Mouse (Mus musculus) heart, embryonic 10.5 days (tissue): ENCODE results near the gene Fap. TPM values are rescaled to one million over a fixed set of nuclear protein-coding genes. Genes with fewer than 3 reads are reported as not detected.

ENCODE experiments used
- DNase-seq: peaks from one replicate; pipeline ENCODE4 v3.0.0-alpha.2; 2017; ENCODE audit warnings: low spot score
- H3K27ac ChIP-seq: fragments of 300-500 bp; sonication (generic); 2 replicates; pipeline ENCODE4 v1.5.1; 2016; ENCODE audit warnings: mild to moderate bottlenecking
- H3K27me3 ChIP-seq: fragments of 300-500 bp; sonication (generic); 2 replicates; pipeline ENCODE4 v1.6.1; 2016; ENCODE audit warnings: mild to moderate bottlenecking; ENCODE audit not compliant: poor library complexity, insufficient read depth, severe bottlenecking
- H3K36me3 ChIP-seq: fragments of 300-500 bp; sonication (generic); 2 replicates; pipeline ENCODE4 v1.6.1; 2016; ENCODE audit warnings: mild to moderate bottlenecking, moderate library complexity
- H3K4me1 ChIP-seq: fragments of 300-500 bp; sonication (generic); 2 replicates; pipeline ENCODE4 v1.6.1; 2016; ENCODE audit warnings: mild to moderate bottlenecking
- H3K4me3 ChIP-seq: fragments of 300-500 bp; sonication (generic); 2 replicates; pipeline ENCODE4 v1.5.1; 2016; ENCODE audit warnings: mild to moderate bottlenecking, moderate library complexity
- H3K9me3 ChIP-seq: fragments of 300-500 bp; sonication (generic); 2 replicates; pipeline ENCODE4 v1.6.1; 2016; ENCODE audit warnings: mild to moderate bottlenecking, moderate library complexity
- WGBS: fragments of 180-500 bp; shearing (Covaris S2); methylation state at CpG from one replicate; pipeline ENCODE4 v1.1.7; 2016; 5-methylcytosine and 5-hydroxymethylcytosine counted together
- polyA plus RNA-seq: library from polyadenylated mRNA; unstranded; fragments of >200 nt; fragmentation: Nextera tagmentation; extraction: Ambion mirVana; gene quantifications from 2 replicates; pipeline ENCODE4 v1.2.1, GENCODE M21; 2016

Gene Fap
- 0.65 and 1.3 TPM in 2 replicates for polyA plus RNA-seq

- no peak for DNase-seq
- Histone ChIP-seq H3K36me3 (no peaks in the 10 kb centered on the region), H3K27me3 (no peaks in the 10 kb centered on the region), H3K4me3 (no peak within 1 kb of the TSS), H3K4me1 (no peaks in the 10 kb centered on the region), H3K27ac (no peak within 1 kb of the TSS), H3K9me3 (no peaks in the 10 kb centered on the region)
- WGBS = 83% methylated on average over 12 of the region's 12 CpGs
Measured at GRCm38 (mm10) chr2:62573753-62574159, at the start of gene Fap. TSS of gene Fap (minus strand) at chr2:62574075.

- H3K27ac ChIP-seq = no peak overlapping the region
- H3K4me3 ChIP-seq = no peak overlapping the region
- no peak for DNase-seq
- H3K36me3 ChIP-seq = no peaks in the 10 kb centered on the region
- H3K4me1 ChIP-seq = no peaks in the 10 kb centered on the region
- no peaks in the 10 kb centered on the region for H3K9me3 ChIP-seq
- WGBS = 86% methylated on average over 8 of the region's 8 CpGs
- no peaks in the 10 kb centered on the region for H3K27me3 ChIP-seq
Measured at GRCm38 (mm10) chr2:62623024-62623441, 49.2 kb upstream of the Fap start.

- DNase-seq = no peak
- Histone ChIP-seq H3K9me3 (no peaks in the 10 kb centered on the region), H3K27ac (peak overlapping the region; percentile 11; the same call in 1 of the 2 replicates), H3K4me1 (no peaks in the 10 kb centered on the region), H3K27me3 (no peaks in the 10 kb centered on the region), H3K36me3 (no peaks in the 10 kb centered on the region), H3K4me3 (no peak overlapping the region)
- WGBS = 38% methylated on average over 2 of the region's 2 CpGs
Measured at GRCm38 (mm10) chr2:62619679-62620078, 45.8 kb upstream of the Fap start.

GRCm38 (mm10) chr2:62618934-62619341 is 45.1 kb upstream of the Fap start:
- no peaks in the 10 kb centered on the region for H3K9me3 ChIP-seq
- H3K27ac ChIP-seq = no peak overlapping the region
- WGBS = 25% methylated on average over 7 of the region's 7 CpGs

GRCm38 (mm10) chr2:62613133-62613532 is 39.3 kb upstream of the Fap start:
- WGBS = 87% methylated on average over 4 of the region's 4 CpGs
- H3K9me3 ChIP-seq = no peaks in the 10 kb centered on the region

More at GRCm38 (mm10) chr2:62618934-62619341, 45.1 kb upstream of the Fap start:
- DNase-seq = peak; percentile 83
- Histone ChIP-seq H3K4me3 (no peak overlapping the region), H3K27me3 (no peaks in the 10 kb centered on the region), H3K36me3 (no peaks in the 10 kb centered on the region), H3K4me1 (no peaks in the 10 kb centered on the region)

GRCm38 (mm10) chr2:62606205-62606604 is 32.3 kb upstream of the Fap start:
- no peaks in the 10 kb centered on the region for H3K36me3 ChIP-seq
- 88% methylated on average over 16 of the region's 16 CpGs for WGBS

More at GRCm38 (mm10) chr2:62613133-62613532, 39.3 kb upstream of the Fap start:
- Histone ChIP-seq H3K27me3 (no peaks in the 10 kb centered on the region), H3K36me3 (no peaks in the 10 kb centered on the region), H3K4me3 (no peak overlapping the region), H3K4me1 (no peaks in the 10 kb centered on the region), H3K27ac (no peak overlapping the region)
- DNase-seq = no peak

GRCm38 (mm10) chr2:62603530-62603929 is 29.7 kb upstream of the Fap start:
- no peak for DNase-seq
- no peaks in the 10 kb centered on the region for H3K27me3 ChIP-seq
- 84% methylated on average over 5 of the region's 5 CpGs for WGBS
- no peaks in the 10 kb centered on the region for H3K9me3 ChIP-seq
- no peak overlapping the region for H3K4me3 ChIP-seq
- H3K4me1 ChIP-seq = no peaks in the 10 kb centered on the region
- no peak overlapping the region for H3K27ac ChIP-seq
- H3K36me3 ChIP-seq = no peaks in the 10 kb centered on the region

More at GRCm38 (mm10) chr2:62606205-62606604, 32.3 kb upstream of the Fap start:
- Histone ChIP-seq H3K27ac (no peak overlapping the region), H3K4me3 (no peak overlapping the region), H3K4me1 (no peaks in the 10 kb centered on the region), H3K27me3 (no peaks in the 10 kb centered on the region), H3K9me3 (no peaks in the 10 kb centered on the region)
- no peak for DNase-seq

- Histone ChIP-seq H3K27me3 (no peaks in the 10 kb centered on the region), H3K27ac (no peak overlapping the region), H3K36me3 (no peaks in the 10 kb centered on the region), H3K4me1 (no peaks in the 10 kb centered on the region), H3K4me3 (no peak overlapping the region), H3K9me3 (no peaks in the 10 kb centered on the region)
- WGBS = 77% methylated on average over 5 of the region's 5 CpGs
- DNase-seq = no peak
Measured at GRCm38 (mm10) chr2:62596586-62596985, 22.7 kb upstream of the Fap start.

- 87% methylated on average over 2 of the region's 2 CpGs for WGBS
- no peak for DNase-seq
- no peaks in the 10 kb centered on the region for H3K9me3 ChIP-seq
- no peak overlapping the region for H3K27ac ChIP-seq
- no peak overlapping the region for H3K4me3 ChIP-seq
- H3K36me3 ChIP-seq = no peaks in the 10 kb centered on the region
- no peaks in the 10 kb centered on the region for H3K27me3 ChIP-seq
- no peaks in the 10 kb centered on the region for H3K4me1 ChIP-seq
Measured at GRCm38 (mm10) chr2:62594491-62594890, 20.6 kb upstream of the Fap start.

- Histone ChIP-seq H3K27ac (no peak overlapping the region), H3K9me3 (no peaks in the 10 kb centered on the region), H3K36me3 (no peaks in the 10 kb centered on the region), H3K4me1 (no peaks in the 10 kb centered on the region), H3K27me3 (no peaks in the 10 kb centered on the region), H3K4me3 (no peak overlapping the region)
- 77% methylated on average over 3 of the region's 3 CpGs for WGBS
- DNase-seq = no peak
Measured at GRCm38 (mm10) chr2:62591555-62591954, 17.7 kb upstream of the Fap start.

GRCm38 (mm10) chr2:62589333-62589732 is 15.5 kb upstream of the Fap start:
- H3K9me3 ChIP-seq = no peaks in the 10 kb centered on the region
- H3K27ac ChIP-seq = no peak overlapping the region
- WGBS = 72% methylated on average over 4 of the region's 4 CpGs
- H3K27me3 ChIP-seq = no peaks in the 10 kb centered on the region
- no peaks in the 10 kb centered on the region for H3K4me1 ChIP-seq
- DNase-seq = no peak
- H3K36me3 ChIP-seq = no peaks in the 10 kb centered on the region
- no peak overlapping the region for H3K4me3 ChIP-seq

- Histone ChIP-seq H3K27me3 (no peaks in the 10 kb centered on the region), H3K9me3 (no peaks in the 10 kb centered on the region), H3K4me3 (no peak overlapping the region), H3K27ac (no peak overlapping the region), H3K36me3 (no peaks in the 10 kb centered on the region), H3K4me1 (no peaks in the 10 kb centered on the region)
- WGBS = 74% methylated on average over 5 of the region's 5 CpGs
- no peak for DNase-seq
Measured at GRCm38 (mm10) chr2:62585769-62586168, 11.9 kb upstream of the Fap start.

GRCm38 (mm10) chr2:62574962-62575361 is 1.1 kb upstream of the Fap start:
- Histone ChIP-seq H3K27ac (no peak overlapping the region), H3K4me1 (no peaks in the 10 kb centered on the region), H3K36me3 (no peaks in the 10 kb centered on the region), H3K4me3 (no peak overlapping the region), H3K9me3 (no peaks in the 10 kb centered on the region), H3K27me3 (no peaks in the 10 kb centered on the region)
- DNase-seq = no peak
- 74% methylated on average over 3 of the region's 3 CpGs for WGBS

- WGBS = 83% methylated on average over 7 of the region's 7 CpGs
- Histone ChIP-seq H3K9me3 (no peaks in the 10 kb centered on the region), H3K27me3 (no peaks in the 10 kb centered on the region), H3K4me3 (no peak overlapping the region), H3K27ac (no peak overlapping the region), H3K4me1 (no peaks in the 10 kb centered on the region), H3K36me3 (no peaks in the 10 kb centered on the region)
- no peak for DNase-seq
Measured at GRCm38 (mm10) chr2:62574250-62574649, 375 bp upstream of the Fap start.
